Mouse (Mus musculus) cerebellum, adult 18-20 months (tissue): ENCODE data around the gene Gm3526.
"Not testable (repeated sequence)": the region's sequence is repeated elsewhere in the genome, so short reads cannot be mapped to it uniquely, and the experiment has no call there.

Experiments used
- DNase-seq, 2 experiments: peaks; one replicate each; pipeline ENCODE4 v3.0.0; 2021

The Gm3526 gene

DNA sequence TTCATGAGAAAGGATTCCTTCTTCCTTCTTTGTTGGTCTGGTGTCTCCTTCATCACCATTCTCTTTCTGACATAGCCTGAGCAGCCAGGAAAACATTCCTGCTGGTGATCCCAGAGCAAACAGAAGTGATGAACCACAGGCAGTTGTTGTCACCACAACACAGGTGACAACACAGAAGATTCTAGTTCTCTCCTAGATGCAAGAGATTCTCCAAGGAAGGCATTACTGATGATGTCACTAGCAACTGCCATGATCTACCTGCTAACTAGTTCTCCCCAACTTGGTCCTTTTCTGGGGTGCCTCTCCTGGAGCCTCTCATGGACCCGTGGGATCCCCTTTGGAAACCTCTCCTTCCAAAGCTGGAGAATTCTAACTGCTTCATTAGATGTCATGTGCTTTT, at the start of gene Gm3526:
Gene Gm3526 (minus strand): TSS at position 101 of the 400 bp plus-strand sequence.
- DNase-seq: not testable (repeated sequence)
